Mouse (Mus musculus): ENCODE results near the gene Kdelc1. TPM values are rescaled to one million over a fixed set of nuclear protein-coding genes. Genes with fewer than 3 reads are reported as not detected.

The Kdelc1 gene
- polyA plus RNA-seq, 1 experiment from 2014 or later = 59.1 TPM

DNA sequence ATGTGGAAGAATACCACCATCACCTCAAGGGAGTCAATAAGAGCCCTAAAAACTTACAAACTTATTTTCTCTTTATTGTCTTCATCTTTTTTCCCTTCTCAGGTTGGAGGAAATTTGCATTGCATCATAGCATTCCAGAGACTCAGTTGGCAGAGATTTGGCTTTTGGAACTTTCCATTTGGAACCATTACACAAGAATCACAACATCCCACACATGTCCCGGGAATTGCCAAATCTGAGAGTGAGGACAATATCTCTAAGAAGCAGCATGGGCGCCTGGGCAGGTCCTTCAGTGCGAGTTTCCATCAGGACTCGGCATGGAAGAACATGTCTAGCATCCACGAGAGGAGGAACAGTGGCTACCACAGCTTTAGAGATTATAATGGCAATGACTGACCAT lies 24.1 kb upstream of the Kdelc1 start:
- no peaks in the 10 kb centered on the region for H3K4me1 ChIP-seq (ENCODE audit: control insufficient read depth, insufficient read depth, low read length)
- H3K9me3 ChIP-seq (ENCODE audit: control insufficient read depth, low read length) = no peaks in the 10 kb centered on the region
- H3K4me2 ChIP-seq (ENCODE audit: low read depth) = no peak overlapping the region
- H3K36me3 ChIP-seq (ENCODE audit: control insufficient read depth, insufficient read depth, low read length) = peaks cover 6% of the 10 kb centered on the region
- ATAC-seq (ENCODE audit: insufficient read depth, low FRiP score, low TSS enrichment) (no peak), DNase-seq (ENCODE audit: low spot score) (no peak)
- H3K27ac ChIP-seq (ENCODE audit: low read depth, low read length) = no peak overlapping the region
- 94% methylated on average over 5 of the region's 5 CpGs for WGBS
- no peak overlapping the region for H3K9ac ChIP-seq (ENCODE audit: low read length)
- no peak overlapping the region for H3K4me3 ChIP-seq (ENCODE audit: low read depth, low read length)
- H3K27me3 ChIP-seq (ENCODE audit: control insufficient read depth, insufficient read depth, low read length) = no peaks in the 10 kb centered on the region

DNA sequence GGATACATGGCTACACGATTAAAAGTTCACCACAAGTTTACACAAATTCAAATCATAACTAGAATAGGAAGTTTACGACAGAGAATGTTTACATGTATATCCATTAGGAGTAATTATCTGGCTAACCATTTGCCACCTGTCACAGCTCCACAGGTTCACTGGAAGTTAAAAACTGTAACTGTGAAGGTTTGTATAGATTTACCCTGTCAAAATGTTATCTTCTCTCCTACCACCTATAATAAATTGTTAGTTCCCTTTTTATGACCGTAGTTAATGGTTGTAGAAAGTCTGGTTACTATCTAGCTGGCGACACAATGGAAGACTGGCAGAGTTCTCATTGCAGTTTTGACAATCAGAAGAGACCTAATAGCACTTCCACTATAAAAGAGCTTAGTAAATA lies 21.6 kb upstream of the Kdelc1 start:
- Histone ChIP-seq H3K9me3 (ENCODE audit: control insufficient read depth, low read length) (no peaks in the 10 kb centered on the region), H3K36me3 (ENCODE audit: control insufficient read depth, insufficient read depth, low read length) (peaks cover 8% of the 10 kb centered on the region), H3K4me1 (ENCODE audit: control insufficient read depth, insufficient read depth, low read length) (no peaks in the 10 kb centered on the region), H3K27me3 (ENCODE audit: control insufficient read depth, insufficient read depth, low read length) (no peaks in the 10 kb centered on the region), H3K4me3 (ENCODE audit: low read depth, low read length) (no peak overlapping the region), H3K9ac (ENCODE audit: low read length) (no peak overlapping the region), H3K27ac (ENCODE audit: low read depth, low read length) (no peak overlapping the region), H3K4me2 (ENCODE audit: low read depth) (no peak overlapping the region)
- DNase-seq (ENCODE audit: low spot score) (no peak), ATAC-seq (ENCODE audit: insufficient read depth, low FRiP score, low TSS enrichment) (no peak)
- WGBS = 92% methylated on average over 4 of the region's 4 CpGs

DNA sequence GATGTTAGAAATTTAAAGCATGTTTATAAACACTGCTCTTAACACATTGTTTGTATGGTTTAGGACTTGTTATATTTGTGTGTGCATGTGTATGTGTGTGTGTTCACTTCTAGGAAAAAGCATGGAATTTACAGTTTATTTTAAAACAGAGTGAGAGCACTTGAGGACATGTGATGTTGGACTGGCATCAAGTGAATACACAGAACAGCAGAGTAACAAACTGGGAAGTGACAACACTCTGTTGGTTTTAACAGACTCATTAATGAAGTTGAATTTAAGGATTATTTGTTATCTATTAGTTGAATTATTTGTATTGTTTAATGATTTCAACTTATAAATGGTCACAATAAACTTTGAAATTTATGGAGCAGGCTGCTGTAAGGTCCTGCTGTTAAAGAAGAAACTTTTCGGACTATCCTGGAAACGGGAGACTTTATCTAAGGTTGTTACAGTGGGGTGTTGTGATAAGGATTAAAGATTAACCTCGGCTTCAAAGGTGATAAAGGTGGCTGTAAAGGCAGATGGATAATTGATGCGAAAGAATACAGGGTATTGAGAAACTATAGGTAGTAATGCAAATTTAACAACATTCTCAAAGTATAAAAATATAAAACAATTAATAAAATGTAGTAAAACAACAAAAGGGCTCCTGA lies 11.4 kb upstream of the Kdelc1 start:
- WGBS = 93% methylated on average over 4 of the region's 4 CpGs
- Histone ChIP-seq H3K4me3 (ENCODE audit: low read depth, low read length) (no peak overlapping the region), H3K4me1 (ENCODE audit: control insufficient read depth, insufficient read depth, low read length) (no peaks in the 10 kb centered on the region), H3K27ac (ENCODE audit: low read depth, low read length) (no peak overlapping the region), H3K36me3 (ENCODE audit: control insufficient read depth, insufficient read depth, low read length) (no peaks in the 10 kb centered on the region; the same call in 1 of the 2 replicates), H3K9ac (ENCODE audit: low read length) (no peak overlapping the region), H3K9me3 (ENCODE audit: control insufficient read depth, low read length) (no peaks in the 10 kb centered on the region), H3K27me3 (ENCODE audit: control insufficient read depth, insufficient read depth, low read length) (no peaks in the 10 kb centered on the region), H3K4me2 (ENCODE audit: low read depth) (no peak overlapping the region)
- DNase-seq (ENCODE audit: low spot score) (no peak), ATAC-seq (ENCODE audit: insufficient read depth, low FRiP score, low TSS enrichment) (no peak)

DNA sequence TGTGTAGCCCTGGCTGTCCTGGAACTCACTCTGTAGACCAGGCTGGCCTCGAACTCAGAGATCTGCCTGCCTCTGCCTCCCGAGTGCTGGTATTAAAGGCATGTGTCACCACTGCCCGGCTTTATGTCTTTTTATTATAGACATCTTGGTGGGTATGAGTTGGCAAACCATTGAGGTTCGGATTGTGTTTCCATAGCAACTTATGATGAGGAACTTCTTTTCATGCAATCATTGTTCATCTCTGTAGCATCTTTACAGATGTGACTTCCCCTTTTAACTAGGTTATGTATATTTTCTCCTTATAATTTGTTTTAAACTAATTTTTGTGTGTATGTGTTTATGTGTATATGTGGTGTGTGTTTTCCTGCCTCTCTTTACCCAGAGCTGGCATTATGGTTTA lies 7.0 kb upstream of the Kdelc1 start:
- Histone ChIP-seq H3K27me3 (ENCODE audit: control insufficient read depth, insufficient read depth, low read length) (no peaks in the 10 kb centered on the region), H3K36me3 (ENCODE audit: control insufficient read depth, insufficient read depth, low read length) (no peaks in the 10 kb centered on the region; the same call in 1 of the 2 replicates), H3K9ac (ENCODE audit: low read length) (no peak overlapping the region), H3K9me3 (ENCODE audit: control insufficient read depth, low read length) (no peaks in the 10 kb centered on the region), H3K27ac (ENCODE audit: low read depth, low read length) (no peak overlapping the region), H3K4me1 (ENCODE audit: control insufficient read depth, insufficient read depth, low read length) (no peaks in the 10 kb centered on the region), H3K4me2 (ENCODE audit: low read depth) (no peak overlapping the region), H3K4me3 (ENCODE audit: low read depth, low read length) (no peak overlapping the region)
- DNase-seq (ENCODE audit: low spot score) = no peak
- ATAC-seq (ENCODE audit: insufficient read depth, low FRiP score, low TSS enrichment) = no peak
- WGBS = 91% methylated on average over 4 of the region's 4 CpGs

DNA sequence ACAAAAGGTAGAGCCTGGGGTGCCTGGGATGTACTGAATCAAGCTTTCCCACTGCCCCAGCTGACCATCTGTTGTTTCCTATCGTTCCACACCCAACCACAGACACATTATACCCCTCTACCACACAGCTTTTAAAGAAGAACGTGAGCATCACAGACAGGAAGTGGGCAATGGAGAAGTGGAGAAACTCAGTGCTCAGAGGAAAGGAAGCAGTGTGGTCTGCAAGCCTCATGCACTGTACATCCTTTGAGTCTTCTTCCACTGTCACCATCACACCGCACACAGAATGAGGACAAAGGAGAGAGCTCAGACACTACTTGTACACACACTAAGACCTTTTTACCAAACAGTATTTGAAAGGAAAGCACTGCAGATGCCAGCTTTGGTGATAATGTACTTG lies 3.6 kb upstream of the Kdelc1 start:
- Histone ChIP-seq H3K4me1 (ENCODE audit: control insufficient read depth, insufficient read depth, low read length) (no peaks in the 10 kb centered on the region), H3K9me3 (ENCODE audit: control insufficient read depth, low read length) (no peaks in the 10 kb centered on the region), H3K9ac (ENCODE audit: low read length) (no peak overlapping the region), H3K36me3 (ENCODE audit: control insufficient read depth, insufficient read depth, low read length) (no peaks in the 10 kb centered on the region), H3K4me3 (ENCODE audit: low read depth, low read length) (no peak overlapping the region), H3K27ac (ENCODE audit: low read depth, low read length) (no peak overlapping the region), H3K4me2 (ENCODE audit: low read depth) (no peak overlapping the region), H3K27me3 (ENCODE audit: control insufficient read depth, insufficient read depth, low read length) (no peaks in the 10 kb centered on the region)
- DNase-seq (ENCODE audit: low spot score) (no peak), ATAC-seq (ENCODE audit: insufficient read depth, low FRiP score, low TSS enrichment) (no peak)
- WGBS = 93% methylated on average over 3 of the region's 3 CpGs

DNA sequence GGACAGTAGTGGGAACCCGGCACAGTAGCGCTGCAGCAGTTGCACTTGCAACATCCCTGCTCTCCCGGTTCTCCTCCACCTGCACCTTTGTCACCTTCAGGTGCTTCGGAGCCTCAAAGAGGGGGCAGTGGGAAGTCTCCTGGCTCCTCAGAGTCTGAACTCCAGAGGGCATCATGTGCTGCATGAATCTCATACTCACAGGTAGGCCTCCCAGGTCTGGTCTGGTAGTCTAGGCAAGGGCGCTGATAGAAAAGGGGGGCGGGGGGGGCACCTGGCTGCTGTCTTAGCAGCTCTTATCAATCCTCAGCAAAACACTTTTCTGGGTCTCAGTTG lies 1.4 kb upstream of the Kdelc1 start:
- H3K27ac ChIP-seq (ENCODE audit: low read depth, low read length) = peak overlapping the region; percentile 93
- H3K4me1 ChIP-seq (ENCODE audit: control insufficient read depth, insufficient read depth, low read length) = no peaks in the 10 kb centered on the region
- DNase-seq (ENCODE audit: low spot score) = no peak
- H3K4me2 ChIP-seq (ENCODE audit: low read depth) = peak overlapping the region; percentile 70
- no peaks in the 10 kb centered on the region for H3K36me3 ChIP-seq (ENCODE audit: control insufficient read depth, insufficient read depth, low read length)
- no peaks in the 10 kb centered on the region for H3K27me3 ChIP-seq (ENCODE audit: control insufficient read depth, insufficient read depth, low read length)
- H3K9me3 ChIP-seq (ENCODE audit: control insufficient read depth, low read length) = no peaks in the 10 kb centered on the region
- ATAC-seq (ENCODE audit: insufficient read depth, low FRiP score, low TSS enrichment) = peak; percentile 22
- H3K4me3 ChIP-seq (ENCODE audit: low read depth, low read length) = peak overlapping the region; percentile 78
- peak overlapping the region; percentile 88 for H3K9ac ChIP-seq (ENCODE audit: low read length)
- WGBS = 2% methylated on average over 6 of the region's 6 CpGs

DNA sequence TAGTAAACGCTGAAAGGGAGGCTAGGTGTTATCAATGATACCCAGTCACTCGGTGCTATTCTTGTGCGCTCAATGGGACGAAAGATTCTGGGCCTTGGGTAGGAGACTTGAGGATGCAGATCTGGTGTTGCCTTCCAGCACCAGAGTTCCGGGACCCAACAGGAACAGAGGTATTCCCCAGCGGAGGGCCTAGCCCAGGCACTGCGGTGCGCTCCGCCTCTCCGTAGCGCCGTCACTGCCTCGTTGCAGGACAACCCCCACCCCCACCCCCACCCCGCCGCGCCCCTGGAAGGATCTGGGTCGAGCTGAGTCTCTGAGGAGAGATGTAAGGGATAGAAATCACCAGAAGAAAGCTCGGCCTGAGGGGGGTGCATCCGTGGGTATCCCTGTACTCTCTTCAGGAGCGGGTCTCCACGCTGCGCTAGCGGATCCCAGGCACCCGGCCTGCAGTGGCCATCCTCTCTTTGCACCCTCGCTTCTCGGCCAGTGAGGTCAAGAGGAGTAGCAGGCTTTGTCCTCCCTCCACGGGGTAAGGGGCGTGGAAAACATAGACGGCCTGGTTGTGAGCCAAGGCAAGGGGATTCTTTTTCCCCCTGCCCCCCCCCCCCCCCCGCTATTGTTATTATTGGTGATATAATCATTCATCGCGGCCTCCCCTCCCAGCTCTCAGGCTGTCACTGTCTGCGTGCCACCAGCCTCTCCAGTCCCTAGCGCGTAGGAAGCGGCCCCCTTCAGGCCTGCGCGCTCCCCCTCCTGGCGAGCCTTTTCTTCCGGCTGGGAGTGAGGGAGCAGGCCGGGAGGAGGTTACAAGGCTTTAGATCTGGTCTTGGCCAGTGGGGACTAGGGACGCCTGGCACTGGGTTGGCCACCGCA lies 829 bp upstream of the Kdelc1 start:
- peak overlapping the region; percentile 93 for H3K27ac ChIP-seq (ENCODE audit: low read depth, low read length)
- 0 out of 2 replicates have a peak, but pooled peaks cover 3% of the 10 kb centered on the region for H3K36me3 ChIP-seq (ENCODE audit: control insufficient read depth, insufficient read depth, low read length)
- H3K4me2 ChIP-seq (ENCODE audit: low read depth) = peak overlapping the region; percentile 70
- H3K9me3 ChIP-seq (ENCODE audit: control insufficient read depth, low read length) = no peaks in the 10 kb centered on the region
- H3K4me1 ChIP-seq (ENCODE audit: control insufficient read depth, insufficient read depth, low read length) = no peaks in the 10 kb centered on the region
- H3K4me3 ChIP-seq (ENCODE audit: low read depth, low read length) = peak overlapping the region; percentile 78
- under 1% methylated on average over 42 of the region's 43 CpGs for WGBS
- peak; percentile 90 for ATAC-seq (ENCODE audit: insufficient read depth, low FRiP score, low TSS enrichment)
- peak; percentile 88 for DNase-seq (ENCODE audit: low spot score)
- H3K27me3 ChIP-seq (ENCODE audit: control insufficient read depth, insufficient read depth, low read length) = no peaks in the 10 kb centered on the region
- peak overlapping the region; percentile 88 for H3K9ac ChIP-seq (ENCODE audit: low read length)

DNA sequence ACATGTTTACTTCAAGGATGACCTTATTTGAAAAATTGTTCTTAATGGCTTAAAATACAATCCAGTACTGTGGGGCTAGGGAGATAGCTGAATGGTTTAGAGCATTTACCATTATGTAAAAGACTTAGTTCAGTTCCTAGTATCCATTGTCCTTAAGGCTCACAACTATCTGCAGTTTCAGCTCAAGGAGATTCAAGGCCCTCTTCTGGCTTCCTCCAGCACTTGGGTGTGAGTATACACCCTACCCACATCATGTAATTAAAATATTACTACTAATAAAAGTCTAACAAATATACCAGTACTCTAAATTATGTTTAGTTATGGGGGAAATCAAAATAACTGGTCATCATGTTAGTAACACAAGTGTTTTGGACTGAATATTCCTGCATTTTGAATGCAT lies 1.0 kb downstream of the Kdelc1 start:
- Histone ChIP-seq H3K27ac (ENCODE audit: low read depth, low read length) (no peak overlapping the region), H3K4me2 (ENCODE audit: low read depth) (peak overlapping the region; percentile 70), H3K36me3 (ENCODE audit: control insufficient read depth, insufficient read depth, low read length) (0 out of 2 replicates have a peak, but pooled peaks cover 3% of the 10 kb centered on the region), H3K9ac (ENCODE audit: low read length) (no peak overlapping the region), H3K9me3 (ENCODE audit: control insufficient read depth, low read length) (no peaks in the 10 kb centered on the region), H3K27me3 (ENCODE audit: control insufficient read depth, insufficient read depth, low read length) (no peaks in the 10 kb centered on the region), H3K4me3 (ENCODE audit: low read depth, low read length) (peak overlapping the region; percentile 78), H3K4me1 (ENCODE audit: control insufficient read depth, insufficient read depth, low read length) (no peaks in the 10 kb centered on the region)
- DNase-seq (ENCODE audit: low spot score) (no peak), ATAC-seq (ENCODE audit: insufficient read depth, low FRiP score, low TSS enrichment) (no peak)

DNA sequence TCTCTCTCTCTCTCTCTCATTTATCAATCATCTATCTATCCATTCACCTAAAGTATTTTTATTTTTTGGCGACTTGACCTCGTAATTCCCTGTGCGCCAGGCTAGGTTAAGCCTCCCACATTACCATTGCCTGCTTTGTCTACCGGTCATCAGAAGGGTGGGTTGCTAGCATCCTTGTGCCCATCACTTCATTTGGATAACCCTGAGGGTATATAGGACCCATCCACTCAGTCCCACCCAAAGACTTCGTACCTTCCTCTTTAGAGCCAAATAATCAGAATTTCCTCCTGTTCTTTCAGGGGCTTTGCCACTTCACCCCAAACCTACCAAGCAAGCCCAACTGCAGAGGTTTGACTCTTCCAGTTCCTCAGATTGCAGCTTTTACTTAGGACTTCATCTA lies 15.7 kb downstream of the Kdelc1 start:
- peak overlapping the region; percentile 39 for H3K4me2 ChIP-seq (ENCODE audit: low read depth)
- ATAC-seq (ENCODE audit: insufficient read depth, low FRiP score, low TSS enrichment) = no peak
- H3K9me3 ChIP-seq (ENCODE audit: control insufficient read depth, low read length) = no peaks in the 10 kb centered on the region
- H3K4me1 ChIP-seq (ENCODE audit: control insufficient read depth, insufficient read depth, low read length) = no peaks in the 10 kb centered on the region
- H3K36me3 ChIP-seq (ENCODE audit: control insufficient read depth, insufficient read depth, low read length) = peaks cover 2% of the 10 kb centered on the region; the same call in 1 of the 2 replicates
- peak overlapping the region; percentile 26 for H3K9ac ChIP-seq (ENCODE audit: low read length)
- H3K27ac ChIP-seq (ENCODE audit: low read depth, low read length) = no peak overlapping the region
- H3K27me3 ChIP-seq (ENCODE audit: control insufficient read depth, insufficient read depth, low read length) = no peaks in the 10 kb centered on the region
- peak; percentile 11 for DNase-seq (ENCODE audit: low spot score)
- 17% methylated on average over 5 of the region's 5 CpGs for WGBS
- peak overlapping the region; percentile 74 for H3K4me3 ChIP-seq (ENCODE audit: low read depth, low read length)
